ENCODE assay signal across 8 mouse cellular contexts in the genomic region with DNA sequence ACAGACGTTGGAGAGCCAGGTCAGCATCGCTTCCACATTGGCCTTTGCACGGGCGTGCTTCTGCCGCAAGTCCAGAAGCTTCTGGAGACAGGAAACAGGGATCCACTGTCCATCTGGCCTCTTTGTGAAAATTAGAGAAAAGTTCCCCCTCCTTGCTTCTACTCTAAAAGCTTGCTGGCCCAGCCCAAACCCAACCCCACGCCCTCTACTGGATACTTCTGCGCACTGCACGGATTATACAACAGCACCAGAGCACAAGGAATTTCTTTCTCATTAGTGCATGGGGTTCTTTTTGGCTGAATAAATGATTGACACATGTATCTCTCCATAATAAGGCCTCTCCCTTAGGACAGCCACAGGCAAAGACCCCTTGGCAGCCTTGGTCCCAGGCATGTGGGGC. TPM values are rescaled to one million over a fixed set of nuclear protein-coding genes. Genes with fewer than 3 reads are reported as not detected.
DNase-seq lines count a peak whose midpoint lies in the region; ATAC-seq and TF ChIP-seq lines count a peak whose summit lies in the region.

No protein-coding gene starts in this region.

- no peak overlapping the region for H3K9ac ChIP-seq in lung, postnatal 0 days (replicated peaks; ENCODE audit: low read depth)

- H3K36me3 ChIP-seq in heart, embryonic 10.5 days, result no peaks in the 10 kb centered on the region
- H3K36me3 ChIP-seq in lung, postnatal 0 days (ENCODE audit: insufficient read depth, low read length), result no peaks in the 10 kb centered on the region

- no peak overlapping the region for H3K4me3 ChIP-seq in heart, embryonic 10.5 days
- H3K4me3 ChIP-seq in lung, postnatal 0 days (ENCODE audit: low read depth, low read length), result no peak overlapping the region

- H3K4me1 ChIP-seq in heart, embryonic 10.5 days, result peaks cover 30% of the 10 kb centered on the region
- no peaks in the 10 kb centered on the region; the same call in 1 of the 2 replicates for H3K4me1 ChIP-seq in lung, postnatal 0 days (ENCODE audit: insufficient read depth, low read depth, low read length)

- no peak for ATAC-seq in lung, postnatal 0 days
- ATAC-seq in erythroblast, adult 5-6 weeks (replicated peaks; ENCODE audit: low FRiP score, poor library complexity, severe bottlenecking), result no peak

- intact Hi-C loops in heart, postnatal 10 days (cut with DNase I), result loop anchor here (2.0 kb wide), 1 partner anchor 34 kb away; no protein-coding TSS in a partner anchor

- peak; percentile 67 for DNase-seq in heart, adult 18-20 months
- no peak for DNase-seq in heart, embryonic 10.5 days (ENCODE audit: low spot score)
- peak; percentile 59 for DNase-seq in testis, postnatal 10 days (ENCODE audit: low spot score)
- no peak for DNase-seq in testis, postnatal 14 days (ENCODE audit: low spot score)
- DNase-seq in cerebellum, adult 9-10 months, result peak; percentile 45
- DNase-seq in heart, postnatal 10 days, result peak; percentile 58 to 77
- no peak for DNase-seq in lung, postnatal 0 days (ENCODE audit: low spot score)

- 23% methylated on average over 8 of the region's 8 CpGs for WGBS in heart, embryonic 10.5 days
- 41% methylated on average over 8 of the region's 8 CpGs for WGBS in lung, postnatal 0 days

- H3K4me2 ChIP-seq in lung, postnatal 0 days (replicated peaks; ENCODE audit: low read depth, low read length), result no peak overlapping the region

- H3K27me3 ChIP-seq in heart, embryonic 10.5 days (ENCODE audit: insufficient read depth, poor library complexity, severe bottlenecking), result peaks cover 35% of the 10 kb centered on the region
- H3K27me3 ChIP-seq in lung, postnatal 0 days (replicated peaks; ENCODE audit: insufficient read depth, low read length), result peaks cover 5% of the 10 kb centered on the region; the same call in 1 of the 2 replicates

- no peak for TF ChIP-seq EP300 in lung, postnatal 0 days (IDR thresholded peaks at IDR 0.05)

- H3K9me3 ChIP-seq in heart, embryonic 10.5 days, result no peaks in the 10 kb centered on the region
- H3K9me3 ChIP-seq in lung, postnatal 0 days (ENCODE audit: low read length), result no peaks in the 10 kb centered on the region

- TF ChIP-seq CTCF in lung, postnatal 0 days (IDR thresholded peaks at IDR 0.05), result peak; percentile 35

- H3K27ac ChIP-seq in heart, embryonic 10.5 days, result no peak overlapping the region
- H3K27ac ChIP-seq in lung, postnatal 0 days (ENCODE audit: low read length), result no peak overlapping the region

RNA-seq across cellular contexts. Expression of a gene that starts 32.6 kb away (rescaled TPM):
- total RNA-seq in heart, adult 18-20 months (2021), result 1 to 10 TPM; 1.2 to 2.0 TPM
- 3.5 and 9.3 TPM in 2 replicates for polyA plus RNA-seq in heart, embryonic 10.5 days (2016; fragmentation: Nextera tagmentation; extraction: Ambion mirVana)
- 1 to 10 TPM; 1.4 TPM for total RNA-seq in heart, postnatal 10 days (2021)
- 29.5 and 30.2 TPM in 2 replicates for polyA plus RNA-seq in lung, postnatal 0 days (2015; fragmentation: Nextera tagmentation; extraction: Ambion mirVana)
- not detected in 2 replicates for total RNA-seq in erythroblast, adult 5-6 weeks (2015; ENCODE audit: low replicate concordance)
- not detected in 2 replicates for total RNA-seq in erythroblast, adult 5-6 weeks (2017; ENCODE audit: low replicate concordance)

Comparison
In these comparisons a context has a peak if more than half of its experiments do, and no peak if none do; other contexts are left out.
1. DNase-seq: peak in heart, adult 18-20 months (2 of 2), testis, postnatal 10 days (single experiment), cerebellum, adult 9-10 months (single experiment) and heart, postnatal 10 days (2 of 2); none in heart, embryonic 10.5 days (single experiment), testis, postnatal 14 days (single experiment) and lung, postnatal 0 days (single experiment).